Mouse (Mus musculus) mesoderm, embryonic 11.5 days (tissue): ENCODE results near the gene 1190005I06Rik.

Experiments used
- DNase-seq: peaks from one replicate; pipeline ENCODE4 v3.0.0-alpha.2; 2012; ENCODE audit warnings: low read depth, low spot score

1190005I06Rik gene

DNA sequence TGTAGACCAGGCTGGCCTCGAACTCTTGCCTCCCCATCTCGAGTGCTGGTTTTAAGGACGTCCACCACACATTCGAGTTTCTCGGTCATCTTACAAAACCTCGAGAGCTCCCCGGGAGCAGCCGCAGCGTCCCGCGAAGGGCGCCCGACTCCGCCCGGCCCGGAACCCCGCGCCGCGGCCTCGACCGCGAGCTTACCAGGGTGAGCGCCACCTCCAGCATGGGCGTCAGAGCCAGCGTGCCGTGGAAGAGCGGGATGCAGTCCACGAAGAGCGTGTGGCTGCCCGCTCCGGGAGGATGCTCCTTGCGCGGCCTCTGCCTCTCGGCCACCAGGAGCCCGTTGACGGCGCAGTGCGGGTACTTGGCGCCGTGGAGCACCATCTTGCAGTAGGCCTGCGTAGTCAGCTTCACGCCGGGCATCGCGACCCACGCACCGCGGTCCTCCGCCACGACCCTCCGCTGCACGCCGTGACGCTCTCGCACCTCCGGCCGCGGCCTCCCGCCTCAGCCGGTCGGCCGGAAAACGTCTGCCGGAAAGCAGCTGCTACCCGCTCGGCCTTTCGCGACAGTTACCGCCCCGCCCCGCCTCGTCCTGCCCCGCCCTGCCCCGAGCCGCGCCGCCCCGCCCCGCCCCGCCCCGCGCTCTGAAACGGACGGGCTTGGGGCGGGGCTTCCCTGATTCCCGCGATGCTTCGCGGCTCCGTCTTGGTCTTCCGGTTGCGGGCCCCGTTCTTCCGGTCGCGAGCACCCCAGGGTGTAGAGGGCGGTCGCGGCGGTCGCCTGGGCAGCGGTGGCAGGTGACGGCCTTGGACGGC is 20.3 kb upstream of the 1190005I06Rik start, which contains the start of the genes Gm27021 and Cox4i1:
Gm27021 (minus strand) TSS at position 519 of the 813 bp plus-strand sequence.
Cox4i1 (plus strand) TSS at position 662 of the 813 bp plus-strand sequence.
- peak; percentile 93 for DNase-seq

DNA sequence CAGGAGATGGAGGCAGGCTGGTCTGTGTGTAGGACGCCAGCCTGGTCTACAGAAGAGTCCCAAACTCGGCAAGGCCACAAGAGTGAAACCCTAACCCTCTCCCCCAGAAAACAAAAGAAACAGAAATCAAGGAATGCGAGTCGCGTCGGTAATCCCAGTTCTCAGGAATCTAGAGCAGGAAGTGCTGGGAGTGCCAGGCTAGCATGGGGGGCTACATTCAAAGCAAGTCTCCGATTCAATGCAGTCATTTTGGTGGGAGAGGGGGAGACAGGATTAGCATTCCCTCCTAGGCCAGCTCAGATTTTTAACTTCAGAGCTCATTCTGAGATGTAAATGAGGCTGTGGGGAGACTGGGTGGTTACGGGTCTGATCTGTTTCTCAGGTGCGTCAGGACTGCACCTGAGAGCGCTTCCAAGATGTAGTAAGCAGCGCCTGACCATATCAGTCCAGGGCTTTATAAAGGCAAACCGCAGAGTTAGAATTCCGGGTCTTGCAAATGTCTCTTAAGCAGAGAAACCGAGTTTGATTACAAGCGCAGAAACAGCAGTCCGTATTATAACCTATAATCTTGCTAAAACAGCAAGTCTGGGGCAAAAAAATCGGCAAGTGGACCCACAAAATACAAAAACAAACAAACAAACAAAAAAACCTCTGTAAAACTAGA is 19.5 kb upstream of the 1190005I06Rik start:
- peak; percentile 49 for DNase-seq

DNA sequence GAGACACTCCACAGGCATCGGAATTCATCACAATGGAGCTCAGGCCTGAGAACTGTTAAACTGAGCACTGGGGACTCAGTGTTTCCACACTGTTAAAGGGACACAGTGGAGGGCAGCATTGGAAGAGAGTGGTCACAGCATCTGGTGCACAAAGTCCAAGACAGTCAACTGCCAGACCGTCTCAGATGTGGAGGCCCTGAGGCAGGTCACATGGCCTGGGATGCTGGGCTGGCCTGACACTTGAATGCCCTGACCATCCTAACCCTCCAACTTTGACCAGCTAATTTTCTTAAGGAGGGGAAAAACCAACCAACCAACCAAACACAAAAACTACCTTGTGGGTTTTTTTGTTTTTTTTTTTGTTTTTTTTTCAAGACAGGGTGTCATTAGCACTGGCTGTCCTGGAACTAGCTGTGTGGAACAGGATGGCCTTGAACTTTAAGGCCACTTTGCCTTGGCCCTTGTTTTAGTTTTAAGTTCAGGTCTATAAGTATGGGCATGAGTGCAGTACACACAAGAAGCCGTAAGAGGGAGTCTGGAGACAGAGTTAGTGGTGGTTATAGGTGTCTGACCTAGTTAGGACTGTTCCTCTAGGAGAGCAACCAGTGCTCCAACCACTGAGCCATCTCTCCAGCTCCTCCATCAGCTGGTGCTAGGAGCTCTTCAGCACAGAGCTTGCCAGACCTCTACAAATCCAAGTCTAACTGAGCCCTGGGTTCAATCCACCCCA is 18.5 kb upstream of the 1190005I06Rik start:
- DNase-seq = no peak

DNA sequence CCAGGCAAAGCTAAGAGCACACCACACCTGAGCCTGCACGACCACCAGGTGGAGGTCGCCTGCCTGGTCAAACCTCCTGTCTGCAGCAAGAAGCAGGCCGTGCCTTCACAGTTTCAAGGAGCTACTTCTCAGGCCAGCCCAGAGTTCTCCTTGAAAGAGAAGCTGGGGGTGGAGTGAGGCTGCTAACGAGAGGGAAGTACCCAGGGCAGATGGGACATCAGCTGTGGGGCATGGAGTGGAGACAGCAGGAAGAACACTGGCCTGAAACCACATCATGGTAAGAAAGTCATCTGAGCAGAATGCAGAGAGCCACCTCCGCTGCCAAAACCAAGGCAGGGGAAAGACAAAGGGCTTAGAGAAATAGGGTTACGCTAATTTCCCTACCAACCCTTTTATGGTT is 17.1 kb upstream of the 1190005I06Rik start:
- no peak for DNase-seq

DNA sequence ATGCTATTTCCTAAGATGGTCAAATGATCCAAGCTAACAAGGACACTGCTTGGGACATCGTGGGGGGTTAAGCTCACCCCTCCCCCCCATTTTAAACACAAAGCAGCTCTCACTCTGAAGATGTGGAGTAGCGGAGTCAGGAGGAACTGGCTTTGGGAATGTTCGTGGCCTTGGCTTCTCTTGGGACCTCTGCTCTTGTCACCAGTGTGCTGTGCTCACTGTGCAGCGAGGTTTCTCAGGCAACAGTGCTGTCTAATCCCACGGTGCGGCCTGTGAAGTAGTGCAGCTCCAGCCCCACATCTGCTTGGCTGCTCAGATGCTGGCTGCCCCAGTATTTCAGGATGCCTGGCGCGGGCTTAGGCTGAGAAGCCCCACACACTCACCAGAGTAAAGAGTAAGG is 10.0 kb upstream of the 1190005I06Rik start:
- no peak for DNase-seq

DNA sequence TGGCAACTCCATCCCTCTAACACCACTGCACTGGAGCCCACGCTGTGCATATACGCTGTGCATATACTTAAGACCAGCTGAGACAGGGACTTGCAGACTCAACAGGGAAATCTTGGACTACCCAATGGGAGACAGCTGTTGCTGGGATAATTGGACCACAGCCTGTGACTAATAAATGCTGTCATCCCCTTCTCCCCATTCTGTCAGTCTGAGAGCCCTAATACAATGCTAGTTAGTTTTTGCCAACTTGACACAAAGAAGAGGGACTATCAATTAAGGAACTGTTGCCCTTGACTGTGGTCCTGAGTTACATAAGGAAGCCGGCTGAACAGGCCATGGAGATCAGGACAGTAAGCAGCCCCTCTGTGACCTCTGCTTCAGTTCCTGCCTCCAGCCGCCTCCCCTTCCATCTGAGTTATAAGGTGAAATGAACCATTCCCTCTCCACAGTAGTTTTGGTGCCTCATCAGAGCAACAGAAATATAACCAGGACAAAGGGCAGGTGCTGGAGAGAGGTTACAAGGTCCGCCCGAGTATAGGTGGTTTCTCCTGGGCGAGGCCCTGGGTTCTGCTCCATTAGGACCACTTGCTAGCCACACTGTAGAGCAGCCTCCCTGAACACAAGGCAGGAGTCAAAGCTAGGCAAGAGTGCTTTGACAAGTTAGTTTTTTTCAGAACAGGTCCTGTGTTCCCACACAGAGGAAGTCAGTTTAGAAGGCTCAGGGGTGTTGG is 9.1 kb upstream of the 1190005I06Rik start:
- DNase-seq = no peak

DNA sequence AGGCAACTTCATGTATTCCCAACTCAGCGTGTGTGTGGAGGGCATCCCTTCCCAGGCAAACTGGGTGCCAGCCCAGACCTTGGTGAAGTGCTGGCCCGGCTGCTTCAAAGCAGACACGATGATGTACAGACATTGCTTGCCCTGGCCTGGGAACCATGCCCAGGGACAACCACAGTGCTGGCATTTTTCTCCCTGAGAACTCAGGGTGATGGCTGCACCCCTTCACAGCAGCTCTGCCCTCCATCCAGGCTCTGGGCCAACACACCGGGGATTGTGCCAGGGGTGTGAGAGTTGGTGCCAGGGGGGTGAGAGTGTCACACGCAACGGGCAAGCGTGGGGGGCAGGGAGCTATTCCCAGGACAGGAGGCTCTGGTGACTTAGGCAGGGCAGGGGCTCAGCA is 2.8 kb downstream of the 1190005I06Rik start:
- no peak for DNase-seq

DNA sequence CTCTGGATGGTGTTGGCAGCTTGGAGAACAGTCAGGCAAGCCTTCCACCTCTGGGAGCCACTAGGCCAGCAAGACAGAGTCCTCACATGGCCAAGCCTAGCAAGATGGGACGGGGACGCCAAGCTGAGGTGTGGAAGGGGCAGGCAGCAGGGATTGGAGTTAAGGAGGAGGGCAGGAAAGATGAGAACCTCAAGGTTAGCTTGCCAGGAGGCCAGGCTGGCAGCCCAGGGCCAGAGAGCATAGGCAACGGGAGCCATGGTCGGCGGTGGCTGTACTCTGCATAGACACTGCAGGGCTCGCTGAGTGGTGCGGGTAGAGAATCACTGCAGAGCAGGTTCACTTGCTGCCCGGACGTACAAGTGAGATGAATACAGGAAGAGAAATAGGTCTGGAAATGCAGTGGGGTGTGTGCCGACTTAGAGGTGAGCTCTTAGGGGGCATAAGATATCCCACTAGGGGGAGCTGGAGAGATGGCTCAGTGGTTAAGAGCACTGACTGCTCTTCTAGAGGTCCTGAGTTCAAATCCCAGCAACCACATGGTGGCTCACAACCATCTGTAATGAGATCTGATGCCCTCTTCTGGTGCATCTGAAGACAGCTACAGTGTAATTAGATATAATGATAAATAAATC is 5.3 kb downstream of the 1190005I06Rik start:
- no peak for DNase-seq

DNA sequence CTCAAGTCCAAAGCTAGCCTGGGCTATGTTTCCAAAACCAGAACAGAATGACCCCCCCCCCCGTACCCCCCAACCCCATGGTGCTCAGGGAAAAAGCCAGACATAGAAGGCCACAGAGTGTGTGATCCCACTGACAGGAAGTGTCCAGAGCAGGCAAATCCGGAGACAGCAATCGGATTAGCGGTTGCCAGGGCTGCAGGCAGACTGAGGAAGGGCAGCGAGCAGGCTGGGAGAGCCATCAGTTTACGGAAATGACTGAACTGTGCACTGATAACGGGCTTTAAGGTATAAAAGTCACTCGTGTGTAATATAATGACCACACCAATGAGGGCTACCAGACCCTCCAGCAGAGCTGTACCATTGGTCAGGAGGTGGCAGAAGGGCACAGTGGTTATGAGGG is 6.2 kb downstream of the 1190005I06Rik start:
- no peak for DNase-seq

DNA sequence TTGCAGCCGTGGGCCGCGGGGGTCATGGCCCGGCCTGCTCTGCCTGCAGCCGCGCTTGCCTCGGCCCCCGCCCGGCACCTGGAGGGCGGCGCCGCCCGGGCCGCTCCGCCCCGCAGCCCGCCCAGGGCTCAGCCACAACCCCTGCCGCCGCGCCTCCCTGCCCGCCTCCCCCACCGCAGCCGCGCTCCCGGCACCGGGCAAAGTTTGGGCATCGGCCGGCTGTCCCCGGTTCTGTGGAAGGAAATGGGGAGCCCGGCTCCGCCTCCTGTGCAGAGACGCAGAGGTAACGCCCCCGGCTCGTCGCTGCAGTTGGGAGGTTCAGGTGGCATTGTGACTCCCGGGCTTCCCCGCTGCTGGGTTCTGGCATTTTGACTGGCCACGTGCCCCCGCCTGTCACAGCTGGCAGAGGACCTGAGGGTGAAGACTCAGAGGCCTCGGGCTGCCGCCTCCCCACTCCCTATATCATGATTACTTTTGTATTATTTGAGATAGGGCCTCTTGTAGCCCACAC is 13.0 kb downstream of the 1190005I06Rik start:
- DNase-seq = no peak

DNA sequence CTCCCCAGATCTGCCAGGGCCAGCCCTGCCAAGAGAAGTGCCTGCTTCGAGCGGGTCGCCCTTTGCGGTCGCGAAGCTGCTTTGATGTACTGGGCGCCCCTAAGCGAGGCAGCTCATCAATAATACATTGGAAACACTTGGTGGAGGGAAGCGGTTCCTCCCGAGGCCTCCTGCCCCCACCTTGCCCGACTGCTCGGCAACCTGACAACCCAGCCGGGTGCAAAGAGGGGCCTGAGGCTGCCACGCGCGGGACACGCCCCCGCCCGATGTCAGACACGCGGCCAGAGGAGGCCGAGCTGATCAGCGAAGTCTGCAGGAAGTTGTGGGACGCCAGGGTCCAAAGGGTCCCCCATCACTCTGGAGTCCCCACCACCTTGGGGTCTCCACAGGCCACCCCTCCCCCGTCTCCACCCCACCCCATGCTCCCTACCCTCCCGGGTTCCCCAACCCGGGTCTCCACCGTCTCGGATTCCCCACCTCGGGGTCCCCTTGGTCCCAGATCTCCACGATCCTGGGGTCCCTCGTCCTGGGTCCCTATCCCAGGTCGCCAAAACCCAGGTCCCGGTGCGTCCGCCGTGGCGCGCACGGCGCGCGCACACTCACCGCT is 13.7 kb downstream of the 1190005I06Rik start:
- DNase-seq = peak; percentile 36

DNA sequence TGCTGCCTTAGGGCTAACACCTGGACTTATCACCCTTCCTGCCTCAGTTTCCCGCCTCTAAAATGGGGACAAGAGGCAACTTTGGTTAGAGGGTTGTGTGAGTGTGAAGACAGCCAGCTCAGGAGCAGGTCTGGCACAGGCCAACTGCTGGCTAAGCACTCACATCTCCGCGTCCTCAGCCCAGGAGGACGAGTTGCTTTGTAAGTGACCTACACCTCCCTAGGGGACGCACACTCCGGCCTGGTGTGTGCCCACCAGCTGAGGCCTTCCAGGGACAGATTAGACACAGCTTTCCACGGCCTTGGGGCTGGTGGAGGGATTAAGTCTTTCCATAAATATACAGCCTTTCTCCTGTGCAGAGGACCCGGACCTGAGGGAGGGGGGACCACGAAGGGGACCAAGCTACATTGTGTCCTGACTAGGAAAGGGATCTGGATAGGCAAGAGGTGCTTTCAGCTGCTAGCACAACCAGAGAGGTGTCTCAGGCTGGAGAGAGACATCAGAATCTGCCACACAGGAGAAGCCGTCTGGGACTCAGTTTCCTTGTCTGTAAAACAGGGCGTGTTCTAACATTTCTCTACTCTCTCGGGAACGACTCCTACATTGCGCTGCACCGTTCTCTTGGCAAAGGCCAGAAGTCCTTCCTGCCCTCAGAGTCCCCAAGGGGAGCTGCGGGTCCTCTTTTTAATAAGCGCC is 14.3 kb downstream of the 1190005I06Rik start:
- DNase-seq = no peak

DNA sequence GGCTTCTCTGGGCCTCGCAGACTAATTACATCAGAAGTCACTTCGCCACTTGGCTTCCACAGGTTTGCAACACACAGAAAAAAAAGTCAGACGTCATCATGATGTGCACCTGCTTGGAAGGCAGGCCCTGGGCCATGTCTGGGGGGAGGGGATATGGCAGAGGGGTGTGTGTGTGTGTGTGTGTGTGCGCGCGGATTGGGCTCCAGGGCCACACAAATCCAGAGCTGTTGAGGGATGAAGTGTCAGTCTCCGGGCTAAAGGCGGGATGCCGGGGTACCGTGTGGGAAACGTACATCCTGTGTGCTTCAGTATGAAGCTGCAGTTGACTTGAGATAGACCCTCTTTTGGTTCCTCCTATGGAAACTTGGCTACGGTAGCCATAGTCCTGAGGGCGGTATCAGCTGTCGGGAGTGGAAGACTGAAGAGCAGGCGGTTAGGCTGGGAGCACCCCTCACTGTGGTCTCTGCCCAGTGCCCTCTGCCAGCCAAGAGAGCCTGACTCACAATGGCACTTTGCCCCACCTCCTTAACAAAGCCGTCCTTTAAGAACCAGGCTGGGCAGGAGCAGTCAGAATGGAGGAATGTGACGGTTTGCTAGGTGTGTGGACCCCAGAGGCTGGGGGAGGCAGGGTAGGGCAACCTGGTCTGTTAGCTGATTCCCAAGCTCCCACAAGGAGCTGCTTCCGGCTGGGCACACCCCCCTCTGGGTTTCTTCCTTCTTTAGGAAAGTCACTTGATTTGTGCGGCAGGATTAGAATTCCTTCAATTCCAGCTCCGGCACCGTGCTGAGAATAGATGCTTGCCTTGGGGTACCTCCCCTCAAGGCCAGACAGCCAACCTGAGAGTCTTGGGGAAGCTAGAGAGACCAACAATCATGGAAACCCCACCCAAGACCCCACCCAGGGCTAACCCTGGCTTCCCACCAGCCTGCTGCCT is 15.7 kb downstream of the 1190005I06Rik start:
- DNase-seq = no peak

DNA sequence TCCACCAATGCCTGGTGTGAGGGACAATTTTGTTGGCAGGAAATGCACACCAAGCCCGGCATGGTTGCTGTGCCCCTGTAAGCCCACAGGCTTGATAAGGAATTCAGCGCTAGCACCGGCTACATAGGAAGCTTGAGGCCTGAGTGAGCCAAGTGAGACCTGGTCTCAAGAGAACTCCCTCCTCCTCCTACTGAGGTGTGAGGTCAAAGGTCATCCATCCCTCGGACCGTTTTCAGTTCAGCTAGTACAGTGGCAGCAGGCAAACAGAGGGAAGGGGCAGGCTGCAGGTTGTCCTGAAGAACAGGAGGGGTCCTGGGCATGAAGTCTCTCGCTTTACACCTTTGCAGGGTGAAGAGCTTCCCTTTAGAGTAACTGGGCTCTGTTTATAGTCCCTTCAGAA is 16.6 kb downstream of the 1190005I06Rik start:
- no peak for DNase-seq

DNA sequence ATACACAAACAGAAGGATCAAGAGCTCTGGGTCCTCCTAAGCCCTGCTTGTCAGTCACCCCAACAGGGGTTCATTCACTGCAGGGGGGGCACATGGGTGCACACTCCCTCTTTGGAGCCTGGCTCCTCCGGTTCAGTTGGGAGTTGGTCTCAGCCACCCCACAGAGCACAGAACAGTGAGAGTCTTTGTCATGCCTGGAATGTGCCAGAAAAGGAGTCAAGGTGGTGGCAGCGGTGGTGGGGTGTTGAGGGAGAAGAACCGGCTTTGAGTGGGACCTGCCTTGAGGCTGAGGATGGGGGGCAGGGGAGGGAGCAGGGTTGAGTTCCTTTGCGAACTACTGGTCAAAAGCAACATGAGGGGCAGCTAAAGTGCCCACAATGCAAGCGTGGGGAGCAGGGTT is 17.4 kb downstream of the 1190005I06Rik start:
- DNase-seq = no peak

DNA sequence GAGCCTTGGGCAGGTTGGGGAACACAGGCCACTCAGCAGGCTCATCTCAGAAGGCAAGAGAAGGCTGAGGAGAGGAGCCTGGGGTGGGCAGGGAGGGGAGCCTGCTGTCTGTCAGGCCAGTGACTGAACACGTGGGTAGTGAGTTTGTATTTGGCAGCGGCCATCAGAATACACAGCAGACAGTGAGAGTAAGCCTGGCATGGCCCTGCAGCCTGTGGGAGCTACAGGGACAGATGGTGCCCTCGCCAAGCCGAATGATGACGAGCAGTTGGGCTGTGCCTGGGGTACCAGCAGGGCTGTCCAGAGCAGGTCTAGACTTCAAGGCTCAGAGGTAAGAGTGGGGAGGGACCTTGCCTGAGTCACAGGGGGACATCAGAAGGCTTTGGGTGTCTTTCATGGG is 20.1 kb downstream of the 1190005I06Rik start:
- DNase-seq = no peak

DNA sequence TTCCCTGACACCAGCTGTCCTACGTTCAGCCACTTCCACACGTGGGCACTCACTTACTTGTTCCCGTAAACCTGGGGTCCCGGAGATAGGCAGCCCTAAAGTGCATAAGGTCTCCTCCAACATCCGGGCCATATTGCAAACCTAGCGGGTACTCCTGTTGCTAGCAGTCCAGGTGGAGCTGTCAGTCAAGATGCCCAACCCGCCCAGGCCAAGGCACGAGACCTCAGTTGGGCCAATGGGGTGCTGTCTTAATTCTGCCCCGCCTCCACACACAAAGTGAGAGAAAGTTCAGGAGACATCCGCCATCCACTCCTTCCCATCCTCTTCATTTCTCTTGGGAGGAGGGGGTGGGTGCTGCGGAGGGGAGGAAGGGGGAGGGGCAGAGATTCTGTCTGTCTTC is 21.0 kb downstream of the 1190005I06Rik start:
- DNase-seq = no peak

DNA sequence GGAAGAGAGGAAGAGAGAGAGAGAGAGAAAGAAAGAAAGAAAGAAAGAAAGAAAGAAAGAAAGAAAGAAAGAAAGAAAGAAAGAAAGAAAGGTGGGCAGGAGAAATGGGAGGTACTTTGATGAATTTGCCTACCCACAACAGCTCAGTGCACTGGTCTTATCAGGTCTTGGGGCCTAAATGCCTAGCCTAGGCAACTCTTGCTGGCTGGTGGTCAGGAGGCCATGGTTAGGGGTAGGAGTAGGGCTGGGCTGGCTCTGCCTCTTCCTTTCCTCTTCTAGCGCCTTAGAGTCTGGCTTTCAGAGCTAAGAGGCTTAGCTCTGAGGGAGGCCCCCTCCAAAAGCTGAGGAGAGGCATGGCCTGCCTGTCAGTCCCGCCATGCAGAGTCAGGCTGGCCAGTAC is 23.8 kb downstream of the 1190005I06Rik start:
- DNase-seq = no peak

DNA sequence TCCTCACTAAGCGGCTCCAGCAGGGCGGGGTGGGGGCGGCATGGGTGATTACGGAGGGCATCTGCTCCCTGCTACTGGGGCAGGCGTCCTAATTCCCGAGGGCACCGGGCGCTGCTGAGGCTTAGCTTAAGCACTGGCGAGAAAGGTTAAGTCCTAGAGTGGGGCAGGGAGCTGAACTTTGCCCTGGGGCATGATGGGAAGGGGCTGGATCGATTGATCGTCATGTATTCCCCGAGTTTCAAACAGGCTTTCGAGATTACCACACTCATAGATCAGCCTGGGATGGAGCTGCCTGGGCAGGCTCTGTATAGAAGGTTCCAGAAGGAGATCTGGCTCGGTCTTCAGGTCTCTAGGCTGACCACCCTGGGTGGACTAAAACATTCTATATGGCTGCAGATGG is 25.3 kb downstream of the 1190005I06Rik start:
- DNase-seq = no peak
